Mouse (Mus musculus) CH12.LX (cell line): ENCODE measurements around the gene Cep112.
A peak's percentile ranks its signal among the peaks of the same experiment; 100 is the strongest.

Source experiments
- CHD2 ChIP-seq: IDR thresholded peaks from 2 replicates; pipeline ENCODE4 v1.6.1; 2011; ENCODE audit warnings: low read length, improper control_type of control experiment
- CTCF ChIP-seq, 2 experiments: IDR thresholded peaks in 1 of 2; conservative IDR thresholded peaks in 1 of 2; 2 replicates each; pipeline ENCODE4 v1.5.1; 2011 to 2012; ENCODE audit warnings: low read depth in 2 of 2, low read length in 2 of 2, improper control_type of control experiment in 1 of 2, inconsistent platforms in 1 of 2, mild to moderate bottlenecking in 1 of 2, moderate library complexity in 1 of 2
- ELF1 ChIP-seq: IDR thresholded peaks from 2 replicates; pipeline ENCODE4 v1.6.1; 2014; ENCODE audit warnings: low read depth, mild to moderate bottlenecking, inconsistent platforms, low read length, improper control_type of control experiment
- GABPA ChIP-seq: IDR thresholded peaks from 2 replicates; pipeline ENCODE4 v1.6.1; 2012; ENCODE audit warnings: low read depth, low read length, improper control_type of control experiment, inconsistent platforms; ENCODE audit not compliant: insufficient replicate concordance
- KAT2A ChIP-seq: IDR thresholded peaks from 2 replicates; pipeline ENCODE4 v1.6.1; 2012; ENCODE audit warnings: low read length, improper control_type of control experiment, inconsistent platforms; ENCODE audit not compliant: insufficient replicate concordance
- MAZ ChIP-seq: IDR thresholded peaks from 2 replicates; pipeline ENCODE4 v1.6.1; 2012; ENCODE audit warnings: low read depth, mild to moderate bottlenecking, inconsistent platforms, low read length, improper control_type of control experiment, moderate library complexity
- POLR2A ChIP-seq: IDR thresholded peaks from 2 replicates; pipeline ENCODE4 v1.6.1; 2011; ENCODE audit warnings: low read depth, mild to moderate bottlenecking, improper control_type of control experiment, low read length
- POLR2AphosphoS2 ChIP-seq: IDR thresholded peaks from 2 replicates; pipeline ENCODE4 v1.6.1; 2011; ENCODE audit warnings: low read depth, low read length, improper control_type of control experiment
- SIN3A ChIP-seq: IDR thresholded peaks from 2 replicates; pipeline ENCODE4 v1.6.1; 2012; ENCODE audit warnings: low read length, improper control_type of control experiment, inconsistent platforms
- ZKSCAN1 ChIP-seq: IDR thresholded peaks from 2 replicates; pipeline ENCODE4 v1.6.1; 2012; ENCODE audit warnings: low read depth, inconsistent platforms, low read length, improper control_type of control experiment, borderline replicate concordance

- no peak for TF ChIP-seq ZKSCAN1
- no peak for TF ChIP-seq SIN3A
- TF ChIP-seq CTCF (conservative IDR thresholded peaks at IDR 0.05 in 1 of 2, IDR thresholded peaks at IDR 0.05 in 1 of 2; ENCODE audit: low read depth in 2 of 2, low read length in 2 of 2), result no peak
- TF ChIP-seq GABPA, result no peak
- no peak for TF ChIP-seq POLR2A
- 0 out of 2 replicates have a peak, but pooled peaks have one; percentile 25 for TF ChIP-seq MAZ
- TF ChIP-seq CHD2, result peak; percentile 5; the same call in 1 of the 2 replicates
- TF ChIP-seq ELF1, result no peak
- no peak for TF ChIP-seq KAT2A
- no peak for TF ChIP-seq POLR2AphosphoS2
Measured at GRCm38 (mm10) chr11:108840195-108840594, 415.2 kb downstream of the Cep112 start.
